Mouse (Mus musculus) bone marrow macrophage, adult 2 months (primary cell): ENCODE measurements around the gene Pbx1.

Experiments
- CTCF ChIP-seq: IDR thresholded peaks from 2 replicates; pipeline ENCODE4 v1.5.1; 2012; ENCODE audit warnings: low read depth, mild to moderate bottlenecking, low read length, moderate library complexity
- POLR2A ChIP-seq: IDR thresholded peaks from 2 replicates; pipeline ENCODE4 v1.6.1; 2012; ENCODE audit warnings: mild to moderate bottlenecking, low read depth, low read length, borderline replicate concordance

- TF ChIP-seq CTCF (no peak), POLR2A (no peak)
Observed at GRCm38 (mm10) chr1:168431711-168432231, 299 bp downstream of the Pbx1 start.
